Mouse (Mus musculus) T-helper 17 cell (primary cell): Measurements from ENCODE around the gene Iqca.

ENCODE experiments used
- in situ Hi-C, 2 experiments: fragments of 300-600 bp; cut with MboI, MseI; formaldehyde crosslinking; loops; 1 replicate in 1 of 2; 2 replicates in 1 of 2; pipeline ENCODE4 v1.15.1; 2025; ENCODE audit warnings: high pct_unique_total_duplicates in 2 of 2

The Iqca gene

DNA sequence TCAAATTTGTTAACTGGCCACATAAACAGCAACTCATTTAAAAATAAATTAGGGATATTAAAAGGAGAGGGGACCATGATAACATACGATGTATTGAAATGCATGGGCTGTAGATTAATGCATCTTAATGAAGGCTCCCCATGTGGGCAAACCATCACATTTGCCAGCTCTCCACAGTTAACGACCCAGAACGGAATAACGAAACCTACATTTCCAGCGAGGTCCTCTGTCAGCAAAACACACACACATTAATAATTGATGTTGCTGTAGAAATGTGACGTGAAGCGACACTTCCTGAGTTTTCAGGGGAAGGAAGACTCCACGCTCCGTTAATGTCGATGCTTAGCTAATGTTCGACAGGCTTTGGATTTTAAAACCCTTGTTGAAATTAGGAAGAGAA lies 20.8 kb downstream of the Iqca start:
- in situ Hi-C loops, result loop anchor here in 1 of 2 experiments (10.0 kb wide), 1 partner anchor 1288 kb away; no protein-coding TSS in a partner anchor

- in situ Hi-C loops, result loop anchor here in 1 of 2 experiments (10.0 kb wide), 1 partner anchor 1287 kb away; no protein-coding TSS in a partner anchor
These were observed 21.2 kb downstream of the Iqca start for GRCm38 (mm10) chr1:90131982-90132381.

- in situ Hi-C loops, result no loop called here
These were observed 28.6 kb downstream of the Iqca start for GRCm38 (mm10) chr1:90124561-90124960.

DNA sequence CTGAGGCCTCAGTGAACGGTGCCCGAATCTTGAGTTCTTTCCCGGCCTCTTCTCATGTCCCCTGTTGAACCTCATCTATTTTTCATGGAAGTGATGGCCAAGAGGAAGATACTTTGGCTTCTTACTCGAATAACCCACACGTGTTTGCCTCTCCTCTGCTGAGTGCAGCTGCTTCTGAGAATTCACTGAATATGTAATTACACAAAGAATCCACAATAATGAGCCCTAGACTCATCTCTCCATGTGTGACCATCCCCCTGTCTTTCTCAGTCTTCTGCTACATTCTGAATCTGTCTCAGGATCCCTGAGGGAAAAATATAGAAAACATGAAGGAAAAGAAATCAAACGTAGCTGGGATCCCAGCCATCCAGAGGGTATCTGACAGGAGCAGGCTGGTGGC lies 32.5 kb downstream of the Iqca start:
- in situ Hi-C loops, result no loop called here

DNA sequence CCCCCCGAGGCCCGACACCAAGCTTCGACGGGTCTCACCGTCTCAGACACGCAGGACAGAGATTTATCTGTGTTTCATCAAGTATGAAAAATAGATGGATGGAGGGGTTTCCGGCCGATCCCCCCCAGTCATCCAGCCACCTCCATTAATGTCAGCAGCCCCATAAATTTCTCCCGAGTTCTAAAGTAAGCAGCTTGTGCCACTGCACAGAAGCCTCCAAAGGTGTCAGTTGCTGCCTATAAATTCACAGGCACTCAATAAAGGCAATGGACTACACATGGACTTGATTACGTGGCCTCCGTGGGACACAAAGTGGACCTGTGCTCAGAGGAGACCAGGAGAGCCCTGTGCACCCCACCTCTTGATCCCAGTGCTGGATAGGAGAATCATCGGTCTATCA lies 34.0 kb downstream of the Iqca start:
- in situ Hi-C loops, result no loop called here

DNA sequence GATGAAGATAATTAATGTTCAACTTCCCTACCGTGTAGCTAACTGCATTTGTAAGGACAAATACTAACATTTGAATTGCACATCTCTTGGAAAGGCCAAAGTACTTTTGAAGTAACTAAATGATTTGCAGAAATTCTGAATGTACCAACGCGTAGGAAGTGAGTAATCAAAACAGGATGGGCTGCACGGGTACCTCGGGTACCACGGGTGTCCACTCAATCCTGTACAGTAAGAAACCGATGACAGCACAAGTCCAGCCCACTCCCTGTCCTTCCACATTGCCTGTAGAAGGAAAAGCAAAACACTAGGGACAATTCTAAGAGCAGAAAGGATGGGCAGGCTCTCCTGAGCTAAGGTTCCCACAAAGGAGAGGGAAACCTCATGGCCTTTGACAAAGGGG lies 36.0 kb downstream of the Iqca start:
- in situ Hi-C loops, result no loop called here

- in situ Hi-C loops, result no loop called here
These were observed 38.6 kb downstream of the Iqca start for GRCm38 (mm10) chr1:90114586-90114985.

GRCm38 (mm10) chr1:90113655-90114244 lies 39.5 kb downstream of the Iqca start:
- in situ Hi-C loops, result no loop called here

- in situ Hi-C loops, result no loop called here
These were observed 40.5 kb downstream of the Iqca start for GRCm38 (mm10) chr1:90112669-90113068.

GRCm38 (mm10) chr1:90111198-90111839 lies 41.9 kb downstream of the Iqca start:
- in situ Hi-C loops, result no loop called here

DNA sequence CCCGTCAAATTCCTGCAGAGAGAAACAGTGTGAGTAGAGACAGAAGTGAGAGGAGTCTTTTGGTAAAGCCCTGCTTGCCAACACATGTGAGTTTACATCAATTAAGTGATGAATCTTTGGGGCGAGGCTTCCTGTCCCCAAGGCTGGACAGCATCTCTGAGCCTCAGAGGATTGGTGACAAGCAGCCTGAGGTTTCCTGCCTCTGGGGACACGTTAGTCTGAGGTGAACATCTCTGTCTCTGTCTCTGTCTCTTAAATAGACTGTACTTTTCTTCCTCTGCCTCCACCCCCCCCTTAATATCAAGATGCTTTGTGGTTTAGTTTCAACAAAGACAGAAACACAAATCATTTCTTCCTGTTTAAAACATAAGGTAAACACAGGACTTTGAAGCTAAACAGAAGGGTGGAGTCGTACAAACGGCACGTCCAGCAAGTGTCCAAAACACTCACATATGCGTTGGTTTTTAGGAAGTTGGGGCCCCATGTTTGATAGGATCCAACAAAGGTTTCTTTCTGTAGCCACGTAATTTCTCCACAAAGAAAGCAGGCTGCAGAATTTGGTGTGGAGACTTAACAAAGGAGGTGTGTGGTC lies 49.2 kb downstream of the Iqca start:
- in situ Hi-C loops, result no loop called here

GRCm38 (mm10) chr1:90100360-90101232 lies 52.6 kb downstream of the Iqca start:
- in situ Hi-C loops, result no loop called here

DNA sequence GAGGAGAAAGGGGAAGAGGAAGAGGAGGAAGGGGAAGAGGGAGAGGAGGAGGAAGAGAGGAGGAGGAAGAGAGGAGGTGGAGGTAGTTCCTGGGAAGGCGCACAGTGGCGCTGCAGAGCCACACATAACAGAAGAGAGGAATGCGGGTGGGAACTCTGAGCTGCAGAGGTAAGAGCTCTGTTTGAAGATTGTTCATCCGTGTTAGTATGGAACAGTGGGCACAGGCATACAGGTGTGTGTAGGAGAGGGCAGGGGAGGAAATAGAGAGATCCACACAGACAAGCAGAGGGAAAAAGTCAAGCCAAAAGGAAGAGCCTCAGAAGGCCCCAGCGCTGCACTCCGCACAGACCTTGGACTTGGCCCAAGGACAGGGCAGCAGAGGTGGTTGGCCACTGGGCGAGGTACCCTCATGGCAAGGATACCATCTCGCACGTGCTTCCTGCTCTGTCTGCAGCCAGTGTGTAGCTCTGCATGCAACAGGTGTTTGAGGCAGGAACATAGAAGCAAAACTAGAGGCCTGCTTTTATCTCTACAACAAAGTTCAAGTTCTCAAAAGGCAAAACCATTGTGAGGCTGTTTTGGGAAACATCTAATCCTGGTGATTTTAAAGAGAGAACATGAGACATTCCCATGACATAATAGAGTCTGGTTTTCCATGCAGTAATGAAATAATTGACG lies 60.2 kb downstream of the Iqca start:
- in situ Hi-C loops, result no loop called here

DNA sequence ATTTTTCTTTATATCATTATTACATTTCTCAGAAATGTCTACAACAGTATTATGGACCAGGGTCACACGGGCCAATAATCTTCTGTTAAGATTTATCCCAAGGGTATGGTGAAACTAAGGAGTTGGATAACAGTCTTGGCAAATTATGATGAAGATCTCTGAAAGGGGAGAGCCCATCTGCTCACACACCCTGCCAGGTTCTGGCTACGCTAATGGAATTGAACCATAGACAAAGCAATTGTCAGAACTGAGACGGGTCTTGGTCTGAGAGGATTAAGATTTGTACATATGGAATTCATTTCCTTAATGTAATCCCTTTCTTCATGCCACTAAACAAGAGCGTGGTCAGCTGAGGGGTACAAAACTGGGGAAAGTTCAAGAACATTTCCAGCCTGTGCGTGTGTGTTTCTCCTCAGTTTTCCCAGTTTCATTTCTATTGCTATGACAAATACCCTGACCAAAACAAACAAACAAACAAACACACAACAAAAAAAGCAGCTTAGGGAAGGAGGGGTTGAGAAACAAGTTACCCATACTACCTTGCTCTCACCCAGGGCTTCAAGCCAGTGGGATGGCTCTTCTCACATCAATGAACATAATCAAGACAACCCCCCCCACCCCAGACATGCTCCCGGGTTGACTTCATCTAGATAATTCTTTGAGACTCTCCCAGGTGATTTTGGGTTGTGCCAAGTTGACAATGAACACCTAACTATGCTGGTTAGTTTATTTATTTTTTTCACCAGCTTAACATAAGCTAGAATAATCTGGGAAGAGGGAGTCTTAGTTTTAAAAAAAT lies 64.8 kb downstream of the Iqca start:
- in situ Hi-C loops, result no loop called here

- in situ Hi-C loops, result no loop called here
These were observed 66.7 kb downstream of the Iqca start for GRCm38 (mm10) chr1:90086461-90086860.

GRCm38 (mm10) chr1:90085526-90086157 lies 67.6 kb downstream of the Iqca start:
- in situ Hi-C loops, result no loop called here

GRCm38 (mm10) chr1:90076291-90076690 lies 76.9 kb downstream of the Iqca start:
- in situ Hi-C loops, result no loop called here

DNA sequence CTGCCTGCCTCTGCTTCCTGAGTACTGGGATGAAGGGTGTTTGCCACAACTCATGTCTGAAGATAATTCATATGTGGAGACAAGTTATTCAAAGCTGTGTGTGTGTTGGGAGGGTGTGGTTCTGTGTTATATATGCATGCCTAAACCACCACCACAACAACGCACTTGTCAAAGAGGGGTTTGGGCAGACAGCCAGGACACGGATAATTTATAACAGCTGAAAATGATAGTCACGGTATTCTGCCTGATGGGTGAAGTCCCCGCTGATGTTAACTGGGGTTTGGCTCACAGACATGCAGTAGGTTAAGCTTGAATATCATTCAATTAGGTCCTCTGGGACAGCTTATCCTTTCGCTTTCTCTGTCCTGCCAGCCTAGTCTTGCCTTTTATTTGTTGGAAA lies 78.4 kb downstream of the Iqca start:
- in situ Hi-C loops, result no loop called here

GRCm38 (mm10) chr1:90071812-90072580 lies 81.2 kb downstream of the Iqca start:
- in situ Hi-C loops, result no loop called here
